Mouse (Mus musculus): ENCODE results near the gene Phgr1. TPM values are rescaled to one million over a fixed set of nuclear protein-coding genes. Genes with fewer than 3 reads are reported as not detected.
A peak's percentile ranks its signal among the peaks of the same experiment; 100 is the strongest.

Gene Phgr1
- not detected in 2 replicates for polyA plus RNA-seq (2014; fragmentation: Nextera tagmentation; extraction: Ambion mirVana)

- no peaks in the 10 kb centered on the region for H3K9me3 ChIP-seq (ENCODE audit: low read depth, low read length)
- peaks cover 5% of the 10 kb centered on the region; the same call in 1 of the 2 replicates for H3K4me1 ChIP-seq (ENCODE audit: insufficient read depth)
- no peaks in the 10 kb centered on the region for H3K36me3 ChIP-seq (ENCODE audit: insufficient read depth)
- no peak within 1 kb of the TSS for H3K4me3 ChIP-seq (ENCODE audit: low read depth, low read length)
- H3K27ac ChIP-seq (ENCODE audit: low read depth) = no peak within 1 kb of the TSS
- no peak for TF ChIP-seq CTCF (IDR thresholded peaks at IDR 0.05; ENCODE audit: low read depth)
- DNase-seq (no peak), ATAC-seq (ENCODE audit: insufficient read depth) (no peak)
- H3K9ac ChIP-seq = no peak within 1 kb of the TSS
- WGBS = 80% methylated on average over 6 of the region's 6 CpGs
- no peak within 1 kb of the TSS for H3K4me2 ChIP-seq
- no peaks in the 10 kb centered on the region for H3K27me3 ChIP-seq (ENCODE audit: insufficient read depth, low read length)
These were observed at the start of gene Phgr1 for GRCm38 (mm10) chr2:118772158-118772874. TSS of gene Phgr1 (plus strand) at chr2:118772769.

GRCm38 (mm10) chr2:118723693-118724486, 48.7 kb upstream of the Phgr1 start:
- 0 out of 2 replicates have a peak, but pooled peaks cover 6% of the 10 kb centered on the region for H3K27me3 ChIP-seq (ENCODE audit: insufficient read depth, low read length)
- 72% methylated on average over 15 of the region's 15 CpGs for WGBS
- DNase-seq = no peak
- H3K36me3 ChIP-seq (ENCODE audit: insufficient read depth) = no peaks in the 10 kb centered on the region
- H3K27ac ChIP-seq (ENCODE audit: low read depth) = no peak overlapping the region
- no peaks in the 10 kb centered on the region for H3K9me3 ChIP-seq (ENCODE audit: low read depth, low read length)
- no peak overlapping the region for H3K4me2 ChIP-seq
- H3K4me1 ChIP-seq (ENCODE audit: insufficient read depth) = peaks cover 12% of the 10 kb centered on the region
- no peak for ATAC-seq (ENCODE audit: insufficient read depth)
- no peak for TF ChIP-seq CTCF (IDR thresholded peaks at IDR 0.05; ENCODE audit: low read depth)
- H3K4me3 ChIP-seq (ENCODE audit: low read depth, low read length) = no peak overlapping the region
- H3K9ac ChIP-seq = no peak overlapping the region

- peaks cover 12% of the 10 kb centered on the region for H3K4me1 ChIP-seq (ENCODE audit: insufficient read depth)
- ATAC-seq (ENCODE audit: insufficient read depth) (no peak), DNase-seq (no peak)
- H3K27ac ChIP-seq (ENCODE audit: low read depth) = no peak overlapping the region
- TF ChIP-seq CTCF (IDR thresholded peaks at IDR 0.05; ENCODE audit: low read depth) = no peak
- 75% methylated on average over 4 of the region's 4 CpGs for WGBS
- no peaks in the 10 kb centered on the region for H3K9me3 ChIP-seq (ENCODE audit: low read depth, low read length)
- no peak overlapping the region for H3K4me3 ChIP-seq (ENCODE audit: low read depth, low read length)
- H3K9ac ChIP-seq = no peak overlapping the region
- 0 out of 2 replicates have a peak, but pooled peaks cover 6% of the 10 kb centered on the region for H3K27me3 ChIP-seq (ENCODE audit: insufficient read depth, low read length)
- no peak overlapping the region for H3K4me2 ChIP-seq
- H3K36me3 ChIP-seq (ENCODE audit: insufficient read depth) = no peaks in the 10 kb centered on the region
These were observed 47.1 kb upstream of the Phgr1 start for GRCm38 (mm10) chr2:118725511-118725910.

- DNase-seq (no peak), ATAC-seq (ENCODE audit: insufficient read depth) (no peak)
- Histone ChIP-seq H3K4me2 (no peak overlapping the region), H3K9ac (no peak overlapping the region), H3K4me3 (ENCODE audit: low read depth, low read length) (no peak overlapping the region), H3K27ac (ENCODE audit: low read depth) (no peak overlapping the region), H3K4me1 (ENCODE audit: insufficient read depth) (peaks cover 12% of the 10 kb centered on the region), H3K27me3 (ENCODE audit: insufficient read depth, low read length) (peaks cover 6% of the 10 kb centered on the region; the same call in 1 of the 2 replicates), H3K9me3 (ENCODE audit: low read depth, low read length) (no peaks in the 10 kb centered on the region), H3K36me3 (ENCODE audit: insufficient read depth) (no peaks in the 10 kb centered on the region)
- WGBS = 88% methylated on average over 2 of the region's 2 CpGs
- no peak for TF ChIP-seq CTCF (IDR thresholded peaks at IDR 0.05; ENCODE audit: low read depth)
These were observed 45.7 kb upstream of the Phgr1 start for GRCm38 (mm10) chr2:118726873-118727272.

- Histone ChIP-seq H3K36me3 (ENCODE audit: insufficient read depth) (no peaks in the 10 kb centered on the region), H3K4me1 (ENCODE audit: insufficient read depth) (peaks cover 12% of the 10 kb centered on the region), H3K27me3 (ENCODE audit: insufficient read depth, low read length) (peaks cover 6% of the 10 kb centered on the region; the same call in 1 of the 2 replicates), H3K4me2 (peak overlapping the region; percentile 53), H3K9ac (no peak overlapping the region), H3K4me3 (ENCODE audit: low read depth, low read length) (no peak overlapping the region), H3K27ac (ENCODE audit: low read depth) (peak overlapping the region; percentile 55), H3K9me3 (ENCODE audit: low read depth, low read length) (no peaks in the 10 kb centered on the region)
- DNase-seq (peak; percentile 49), ATAC-seq (ENCODE audit: insufficient read depth) (peak; percentile 56)
- no peak for TF ChIP-seq CTCF (IDR thresholded peaks at IDR 0.05; ENCODE audit: low read depth)
- WGBS = 3% methylated on average over 9 of the region's 9 CpGs
These were observed 44.7 kb upstream of the Phgr1 start for GRCm38 (mm10) chr2:118727911-118728310.

- ATAC-seq (ENCODE audit: insufficient read depth) (peak; percentile 75), DNase-seq (peak; percentile 66)
- Histone ChIP-seq H3K4me2 (peak within 1 kb of the TSS; percentile 53), H3K4me3 (ENCODE audit: low read depth, low read length) (no peak within 1 kb of the TSS), H3K36me3 (ENCODE audit: insufficient read depth) (no peaks in the 10 kb centered on the region), H3K9ac (no peak within 1 kb of the TSS), H3K9me3 (ENCODE audit: low read depth, low read length) (no peaks in the 10 kb centered on the region), H3K4me1 (ENCODE audit: insufficient read depth) (peaks cover 12% of the 10 kb centered on the region), H3K27me3 (ENCODE audit: insufficient read depth, low read length) (peaks cover 6% of the 10 kb centered on the region; the same call in 1 of the 2 replicates), H3K27ac (ENCODE audit: low read depth) (peak within 1 kb of the TSS; percentile 55)
- 8% methylated on average over 7 of the region's 7 CpGs for WGBS
- no peak for TF ChIP-seq CTCF (IDR thresholded peaks at IDR 0.05; ENCODE audit: low read depth)
These were observed 44.2 kb upstream of the Phgr1 start, which contains the start of gene Plcb2 for GRCm38 (mm10) chr2:118728337-118728736. TSS of gene Plcb2 (minus strand) at chr2:118728438.

GRCm38 (mm10) chr2:118729194-118729593, 43.4 kb upstream of the Phgr1 start:
- 33% methylated on average over 4 of the region's 4 CpGs for WGBS
- H3K9me3 ChIP-seq (ENCODE audit: low read depth, low read length) = no peaks in the 10 kb centered on the region
- peaks cover 12% of the 10 kb centered on the region for H3K4me1 ChIP-seq (ENCODE audit: insufficient read depth)
- H3K9ac ChIP-seq = no peak overlapping the region
- H3K27me3 ChIP-seq (ENCODE audit: insufficient read depth, low read length) = peaks cover 6% of the 10 kb centered on the region; the same call in 1 of the 2 replicates
- no peak overlapping the region for H3K4me3 ChIP-seq (ENCODE audit: low read depth, low read length)
- DNase-seq = no peak
- no peak overlapping the region for H3K4me2 ChIP-seq
- no peak overlapping the region for H3K27ac ChIP-seq (ENCODE audit: low read depth)
- ATAC-seq (ENCODE audit: insufficient read depth) = no peak; the same call in 1 of the 2 replicates
- no peak for TF ChIP-seq CTCF (IDR thresholded peaks at IDR 0.05; ENCODE audit: low read depth)
- H3K36me3 ChIP-seq (ENCODE audit: insufficient read depth) = no peaks in the 10 kb centered on the region
